Mouse (Mus musculus) liver, embryonic 11.5 days (tissue): ENCODE data around the gene Neu2. TPM values are rescaled to one million over a fixed set of nuclear protein-coding genes. Genes with fewer than 3 reads are reported as not detected.

Experiments used
- polyA plus RNA-seq: library from polyadenylated mRNA; unstranded; fragments of >200 nt; fragmentation: Nextera tagmentation; extraction: Ambion mirVana; gene quantifications from 2 replicates; pipeline ENCODE4 v1.2.1, GENCODE M21; 2014

Neu2 gene
- polyA plus RNA-seq, 1 experiment from 2014 or later, result 0.16 TPM

Other genes starting within 250 kb of the Neu2 start
- not detected in 2 replicates for gene Efhd1, start 245.5 kb upstream of the Neu2 start, polyA plus RNA-seq
- gene Gigyf2, start 182.9 kb upstream of the Neu2 start, polyA plus RNA-seq, result 35.1 and 40.4 TPM in 2 replicates
- gene Kcnj13, start 115.2 kb upstream of the Neu2 start, polyA plus RNA-seq, result 0.32 and 1.6 TPM in 2 replicates
- not detected in 2 replicates for gene Snorc, start 39.6 kb upstream of the Neu2 start, polyA plus RNA-seq
- gene Ngef, start 64.0 kb downstream of the Neu2 start, polyA plus RNA-seq, result 2.1 and 2.4 TPM in 2 replicates
- gene Inpp5d, start 110.4 kb downstream of the Neu2 start, polyA plus RNA-seq, result 30.8 and 31.0 TPM in 2 replicates
- 27.3 and 29.4 TPM in 2 replicates for gene Atg16l1, start 246.0 kb downstream of the Neu2 start, polyA plus RNA-seq